Mouse (Mus musculus) mature B cell (primary cell): ENCODE results near the gene Atp8b5.

Source experiments
- in situ Hi-C: fragments of 300-500 bp; cut with MboI; formaldehyde crosslinking; loops from 2 replicates; pipeline ENCODE4 v1.14.3; 2019

The Atp8b5 gene

GRCm38 (mm10) chr4:43266623-43267322 lies at the start of gene Atp8b5:
Gene Atp8b5, plus strand, starts transcription at chr4:43267159.
- in situ Hi-C loops: no loop called here

- in situ Hi-C loops: no loop called here
Observed at GRCm38 (mm10) chr4:43217997-43218396, 49.0 kb upstream of the Atp8b5 start.

GRCm38 (mm10) chr4:43231821-43232220 lies 35.1 kb upstream of the Atp8b5 start:
- in situ Hi-C loops: no loop called here

GRCm38 (mm10) chr4:43232985-43233384 lies 34.0 kb upstream of the Atp8b5 start:
- in situ Hi-C loops: no loop called here

- in situ Hi-C loops: no loop called here
Observed at GRCm38 (mm10) chr4:43233489-43233888, 33.5 kb upstream of the Atp8b5 start.

GRCm38 (mm10) chr4:43236898-43237297 lies 30.1 kb upstream of the Atp8b5 start:
- in situ Hi-C loops: no loop called here

- in situ Hi-C loops: no loop called here
Observed at GRCm38 (mm10) chr4:43240716-43241115, 26.2 kb upstream of the Atp8b5 start.

- in situ Hi-C loops: no loop called here
Observed at GRCm38 (mm10) chr4:43244022-43244421, 22.9 kb upstream of the Atp8b5 start.

- in situ Hi-C loops: no loop called here
Observed at GRCm38 (mm10) chr4:43245776-43246175, 21.2 kb upstream of the Atp8b5 start.

GRCm38 (mm10) chr4:43248026-43248425 lies 18.9 kb upstream of the Atp8b5 start:
- in situ Hi-C loops: no loop called here

- in situ Hi-C loops: no loop called here
Observed at GRCm38 (mm10) chr4:43248909-43249308, 18.1 kb upstream of the Atp8b5 start.

- in situ Hi-C loops: no loop called here
Observed at GRCm38 (mm10) chr4:43251269-43251668, 15.7 kb upstream of the Atp8b5 start.

GRCm38 (mm10) chr4:43257040-43257439 lies 9.9 kb upstream of the Atp8b5 start:
- in situ Hi-C loops: no loop called here

- in situ Hi-C loops: no loop called here
Observed at GRCm38 (mm10) chr4:43258556-43258955, 8.4 kb upstream of the Atp8b5 start.

GRCm38 (mm10) chr4:43259435-43259834 lies 7.5 kb upstream of the Atp8b5 start:
- in situ Hi-C loops: no loop called here

GRCm38 (mm10) chr4:43260096-43260495 lies 6.9 kb upstream of the Atp8b5 start:
- in situ Hi-C loops: no loop called here

- in situ Hi-C loops: no loop called here
Observed at GRCm38 (mm10) chr4:43262821-43263220, 4.1 kb upstream of the Atp8b5 start.

GRCm38 (mm10) chr4:43266146-43266545 lies 813 bp upstream of the Atp8b5 start:
- in situ Hi-C loops: no loop called here

GRCm38 (mm10) chr4:43267323-43267658 lies 332 bp downstream of the Atp8b5 start:
- in situ Hi-C loops: no loop called here

GRCm38 (mm10) chr4:43285476-43285875 lies 18.5 kb downstream of the Atp8b5 start:
- in situ Hi-C loops: no loop called here

- in situ Hi-C loops: no loop called here
Observed at GRCm38 (mm10) chr4:43287305-43287704, 20.3 kb downstream of the Atp8b5 start.

GRCm38 (mm10) chr4:43294001-43294400 lies 27.0 kb downstream of the Atp8b5 start:
- in situ Hi-C loops: no loop called here

- in situ Hi-C loops: no loop called here
Observed at GRCm38 (mm10) chr4:43309696-43310338, 42.9 kb downstream of the Atp8b5 start.

- in situ Hi-C loops: no loop called here
Observed at GRCm38 (mm10) chr4:43321536-43321935, 54.6 kb downstream of the Atp8b5 start.
